Mouse (Mus musculus) kidney, adult 2 months (tissue): ENCODE data around the gene Atp1a1.

Experiments used
- CTCF ChIP-seq: fragments of 200-500 bp; conservative IDR thresholded peaks from 2 replicates; pipeline ENCODE4 v1.5.1; 2011; ENCODE audit warnings: low read depth, mild to moderate bottlenecking, control low read depth, low read length, moderate library complexity, mixed read lengths; ENCODE audit not compliant: insufficient read depth, insufficient read length
- POLR2A ChIP-seq: fragments of 200-500 bp; IDR thresholded peaks from one replicate; pipeline ENCODE4 v1.6.1; 2011; ENCODE audit warnings: low read depth, low read length, control low read depth

DNA sequence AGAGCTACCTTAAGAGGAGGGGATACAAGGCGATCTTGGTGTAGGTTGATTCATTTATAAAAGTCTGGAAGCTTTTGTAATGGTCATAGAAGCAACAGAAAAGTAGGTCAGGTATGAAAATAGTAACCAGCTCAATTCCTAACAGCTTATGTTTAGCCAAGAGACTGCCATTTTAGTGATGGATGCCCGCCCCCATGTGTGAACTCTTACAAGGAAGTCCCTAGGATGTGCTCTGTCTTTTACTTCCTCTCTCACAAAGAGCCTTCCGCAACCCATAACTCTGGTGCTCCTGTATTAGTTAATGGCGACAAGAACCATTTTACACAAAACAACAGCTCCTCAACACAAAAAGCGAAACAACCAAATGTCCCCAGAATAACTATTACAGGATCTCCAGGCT, 4.8 kb upstream of the Atp1a1 start:
- TF ChIP-seq POLR2A = no peak
- no peak for TF ChIP-seq CTCF
